Mouse (Mus musculus) midbrain, embryonic 15.5 days (tissue): Measurements from ENCODE around the gene Rpl23a. TPM values are rescaled to one million over a fixed set of nuclear protein-coding genes. Genes with fewer than 3 reads are reported as not detected.

ENCODE experiments used
- microRNA-seq: library from miRNA; unstranded; fragments of <30 nt; microRNA quantifications from one replicate; pipeline ENCODE4, GENCODE M21; 2016
- polyA plus RNA-seq: library from polyadenylated mRNA; unstranded; fragments of >200 nt; fragmentation: Nextera tagmentation; extraction: Ambion mirVana; gene quantifications from 2 replicates; pipeline ENCODE4 v1.2.1, GENCODE M21; 2015

Rpl23a gene
- polyA plus RNA-seq, 1 experiment from 2014 or later: 703 TPM

Small RNA genes within 50 kb of the gene (microRNA-seq; reads per million reads assigned to microRNA genes)
- gene Mir7653: 0.74 reads per million

Other genes with a start within 250 kb of the Rpl23a start
- 19.2 and 20.7 TPM in 2 replicates for gene Phf12, start 200.8 kb downstream of the Rpl23a start, polyA plus RNA-seq
- 51.8 and 52.7 TPM in 2 replicates for gene Dhrs13, start 151.3 kb downstream of the Rpl23a start, polyA plus RNA-seq
- gene Flot2, start 145.7 kb downstream of the Rpl23a start, polyA plus RNA-seq: 76.7 and 80.4 TPM in 2 replicates
- 31.7 and 33.5 TPM in 2 replicates for gene Eral1, start 103.2 kb downstream of the Rpl23a start, polyA plus RNA-seq
- 33.0 and 33.4 TPM in 2 replicates for gene Fam222b, start 88.9 kb downstream of the Rpl23a start, polyA plus RNA-seq
- gene Traf4, start 18.0 kb downstream of the Rpl23a start, polyA plus RNA-seq: 101 and 107 TPM in 2 replicates
- 6.5 and 7.3 TPM in 2 replicates for gene Nek8, start 6.9 kb downstream of the Rpl23a start, polyA plus RNA-seq
- gene Tlcd1, start 6.9 kb downstream of the Rpl23a start, polyA plus RNA-seq: 7.4 and 7.6 TPM in 2 replicates
- 56.3 and 61.5 TPM in 2 replicates for gene Rab34, start 4.8 kb upstream of the Rpl23a start, polyA plus RNA-seq
- 1.7 and 2.2 TPM in 2 replicates for gene Proca1, start 9.8 kb upstream of the Rpl23a start, polyA plus RNA-seq
- gene Sdf2, start 62.2 kb upstream of the Rpl23a start, polyA plus RNA-seq: 90.0 and 93.6 TPM in 2 replicates
- gene Supt6, start 62.4 kb upstream of the Rpl23a start, polyA plus RNA-seq: 30.0 and 31.7 TPM in 2 replicates
- gene 2610507B11Rik, start 78.2 kb upstream of the Rpl23a start, polyA plus RNA-seq: 55.0 and 62.3 TPM in 2 replicates
- gene BC030499, start 107.3 kb upstream of the Rpl23a start, polyA plus RNA-seq: 0.11 and 0.28 TPM in 2 replicates
- 6.9 and 9.6 TPM in 2 replicates for gene Spag5, start 117.9 kb upstream of the Rpl23a start, polyA plus RNA-seq
- 84.9 and 129 TPM in 2 replicates for gene Aldoc, start 139.4 kb upstream of the Rpl23a start, polyA plus RNA-seq
- 71.5 and 76.6 TPM in 2 replicates for gene Pigs, start 144.8 kb upstream of the Rpl23a start, polyA plus RNA-seq
- gene Unc119, start 159.9 kb upstream of the Rpl23a start, polyA plus RNA-seq: 80.8 and 89.7 TPM in 2 replicates
- not detected in 2 replicates for gene Foxn1, start 203.0 kb upstream of the Rpl23a start, polyA plus RNA-seq
- gene Slc13a2, start 238.6 kb upstream of the Rpl23a start, polyA plus RNA-seq: not detected in 2 replicates